In the genomic region with DNA sequence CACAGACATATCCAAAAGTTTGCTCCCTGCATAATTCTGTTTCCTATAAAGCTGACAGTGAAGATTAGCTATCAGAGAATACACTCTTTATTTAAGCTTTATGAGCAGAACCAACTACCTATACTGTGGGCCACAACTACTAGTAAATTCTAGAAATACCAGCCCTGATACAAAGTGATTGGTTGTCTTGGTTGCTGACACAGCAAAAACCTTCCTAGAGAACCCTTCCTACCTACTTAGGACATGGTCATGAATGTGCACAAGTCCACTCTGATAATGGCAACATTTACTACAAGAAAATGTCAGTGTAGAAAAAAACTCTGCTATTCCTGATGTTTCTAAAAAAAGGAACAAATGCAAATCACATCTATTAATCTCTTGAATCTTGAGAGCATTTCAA, we compare ENCODE assay signal across 19 mouse cellular contexts.
DNase-seq lines count a peak whose midpoint lies in the region; ATAC-seq and TF ChIP-seq lines count a peak whose summit lies in the region.
"Had no signal": no experiment of that assay in that cellular context is flagged by ENCODE, and none has a peak within 500 bp of the region (broad histone marks: within the 10 kb centered on the region; RNA-seq: fewer than 3 reads in every experiment).

No protein-coding gene starts in this region.

- 0 out of 2 replicates have a peak overlapping the region, but pooled peaks have one; percentile 2 for H3K27ac ChIP-seq in hindbrain, embryonic 13.5 days
- no peak overlapping the region for H3K27ac ChIP-seq in hindbrain, postnatal 0 days
- peak overlapping the region; percentile 75 for H3K27ac ChIP-seq in lung, embryonic 16.5 days (ENCODE audit: low read length)
- no peak overlapping the region for H3K27ac ChIP-seq in ES-E14 (ENCODE audit: insufficient read depth, low read depth, low read length, poor library complexity, severe bottlenecking)
- H3K27ac ChIP-seq: embryonic facial prominence, embryonic 13.5 days; forebrain, embryonic 12.5 days; heart, embryonic 13.5 days; hindbrain, embryonic 12.5 days had no signal

- in situ Hi-C loops in ES-E14 (cut with MboI; ENCODE audit: low sequenced_read_pairs in 2 of 2, unreplicated experiment in 2 of 2): no loop called here

- no peak for TF ChIP-seq CTCF in hindbrain, postnatal 0 days (IDR thresholded peaks at IDR 0.05; ENCODE audit: low read depth)

- H3K9me3 ChIP-seq in hindbrain, embryonic 13.5 days: no peaks in the 10 kb centered on the region
- H3K9me3 ChIP-seq in hindbrain, postnatal 0 days (ENCODE audit: low read length): no peaks in the 10 kb centered on the region
- no peaks in the 10 kb centered on the region for H3K9me3 ChIP-seq in lung, embryonic 16.5 days (ENCODE audit: control insufficient read depth, low read length)
- H3K9me3 ChIP-seq in ES-E14 (ENCODE audit: control insufficient read depth, insufficient read depth, low read depth, low read length): no peaks in the 10 kb centered on the region
- H3K9me3 ChIP-seq: embryonic facial prominence, embryonic 13.5 days; forebrain, embryonic 12.5 days; G1E; heart, embryonic 13.5 days; hindbrain, embryonic 12.5 days had no signal

- H3K4me3 ChIP-seq in hindbrain, embryonic 13.5 days: no peak overlapping the region
- H3K4me3 ChIP-seq in hindbrain, postnatal 0 days (ENCODE audit: low read length): no peak overlapping the region
- H3K4me3 ChIP-seq in lung, embryonic 16.5 days (ENCODE audit: low read length): no peak overlapping the region
- H3K4me3 ChIP-seq in ES-E14 (ENCODE audit: insufficient read depth in 1 of 2, low read depth in 1 of 2, low read length in 2 of 2, poor library complexity in 1 of 2, severe bottlenecking in 1 of 2): no peak overlapping the region
- H3K4me3 ChIP-seq: embryonic facial prominence, embryonic 13.5 days; forebrain, embryonic 12.5 days; heart, embryonic 13.5 days; hindbrain, embryonic 12.5 days had no signal

- peaks cover 6% of the 10 kb centered on the region; the same call in 1 of the 2 replicates for H3K4me1 ChIP-seq in hindbrain, embryonic 13.5 days (replicated peaks)
- no peaks in the 10 kb centered on the region for H3K4me1 ChIP-seq in hindbrain, postnatal 0 days (ENCODE audit: insufficient read depth, low read length)
- peaks cover 9% of the 10 kb centered on the region for H3K4me1 ChIP-seq in lung, embryonic 16.5 days (replicated peaks; ENCODE audit: control insufficient read depth, insufficient read depth, low read length)
- no peaks in the 10 kb centered on the region for H3K4me1 ChIP-seq in ES-E14 (ENCODE audit: control insufficient read depth in 2 of 2, insufficient read depth in 2 of 2, low read length in 2 of 2, poor library complexity in 1 of 2)
- H3K4me1 ChIP-seq: embryonic facial prominence, embryonic 13.5 days; forebrain, embryonic 12.5 days; hindbrain, embryonic 12.5 days had no signal

- H3K9ac ChIP-seq in hindbrain, embryonic 13.5 days: no peak overlapping the region
- no peak overlapping the region for H3K9ac ChIP-seq in hindbrain, postnatal 0 days (replicated peaks; ENCODE audit: low read length)
- H3K9ac ChIP-seq in lung, embryonic 16.5 days (ENCODE audit: low read length): no peak overlapping the region
- no peak overlapping the region for H3K9ac ChIP-seq in ES-E14 (ENCODE audit: insufficient read depth, low read depth, low read length, poor library complexity, severe bottlenecking)
- H3K9ac ChIP-seq: embryonic facial prominence, embryonic 13.5 days; forebrain, embryonic 12.5 days; heart, embryonic 13.5 days; hindbrain, embryonic 12.5 days had no signal

- H3K4me2 ChIP-seq in hindbrain, embryonic 13.5 days: no peak overlapping the region
- no peak overlapping the region for H3K4me2 ChIP-seq in hindbrain, postnatal 0 days (ENCODE audit: low read depth, low read length)
- no peak overlapping the region for H3K4me2 ChIP-seq in lung, embryonic 16.5 days (ENCODE audit: low read depth, low read length)
- H3K4me2 ChIP-seq: embryonic facial prominence, embryonic 13.5 days; forebrain, embryonic 12.5 days; hindbrain, embryonic 12.5 days had no signal

- DNase-seq in hindbrain, postnatal 0 days (ENCODE audit: low spot score): no peak
- DNase-seq in lung, postnatal 4 days: no peak
- no peak for DNase-seq in ES-E14 (ENCODE audit: low read depth, low spot score)
- no peak for DNase-seq in left cerebral cortex, postnatal 25 days (ENCODE audit: low spot score in 2 of 2)
- DNase-seq: adrenal gland, postnatal 14 days; cerebellum, adult 18-20 months; cerebellum, adult 9-11 months; cerebellum, postnatal 36 days; gastrocnemius, postnatal 10 days; heart, postnatal 10 days; heart, postnatal 4 days had no signal

- no peaks in the 10 kb centered on the region for H3K27me3 ChIP-seq in hindbrain, embryonic 13.5 days
- no peaks in the 10 kb centered on the region for H3K27me3 ChIP-seq in hindbrain, postnatal 0 days (ENCODE audit: insufficient read depth, low read length)
- no peaks in the 10 kb centered on the region for H3K27me3 ChIP-seq in lung, embryonic 16.5 days (ENCODE audit: control insufficient read depth, insufficient read depth, low read depth, low read length)
- H3K27me3 ChIP-seq: embryonic facial prominence, embryonic 13.5 days; forebrain, embryonic 12.5 days; heart, embryonic 13.5 days; hindbrain, embryonic 12.5 days had no signal

- no peak for ATAC-seq in hindbrain, embryonic 13.5 days (ENCODE audit: low FRiP score)
- no peak for ATAC-seq in hindbrain, postnatal 0 days
- no peak for ATAC-seq in lung, embryonic 16.5 days (ENCODE audit: low read depth)
- ATAC-seq: forebrain, embryonic 16.5 days had no signal

- H3K36me3 ChIP-seq in hindbrain, embryonic 13.5 days: no peaks in the 10 kb centered on the region
- no peaks in the 10 kb centered on the region for H3K36me3 ChIP-seq in hindbrain, postnatal 0 days (ENCODE audit: insufficient read depth, low read length)
- no peaks in the 10 kb centered on the region for H3K36me3 ChIP-seq in lung, embryonic 16.5 days (ENCODE audit: control insufficient read depth, insufficient read depth, low read length)
- no peaks in the 10 kb centered on the region for H3K36me3 ChIP-seq in ES-E14 (ENCODE audit: control insufficient read depth, insufficient read depth, low read length, poor library complexity, severe bottlenecking)
- H3K36me3 ChIP-seq: embryonic facial prominence, embryonic 13.5 days; forebrain, embryonic 12.5 days; G1E; heart, embryonic 13.5 days; hindbrain, embryonic 12.5 days had no signal

- intact Hi-C loops in left cerebral cortex, postnatal 25 days (cut with DNase I): no loop called here

TF ChIP-seq in ES-E14, 5 proteins besides CTCF, POLR2A, EP300 and RAD21:
- TF ChIP-seq MAFK (IDR thresholded peaks at IDR 0.05; ENCODE audit: insufficient read depth, low read depth, low read length) (peak; percentile 69), ZNF384 (IDR thresholded peaks at IDR 0.05; ENCODE audit: low read depth, low read length) (no peak)

Comparison
In these comparisons a context has a peak if more than half of its experiments do, and no peak if none do; other contexts are left out.
1. H3K27ac ChIP-seq: peak in hindbrain, embryonic 13.5 days (single experiment) and lung, embryonic 16.5 days (single experiment); none in hindbrain, postnatal 0 days (single experiment) and ES-E14 (single experiment).